Mouse (Mus musculus) left cerebral cortex, adult 11 months (tissue): ENCODE measurements at regions not wholly inside any gene's neighbourhood (a gene's known extent, or its start where the extent isn't known, plus 50 kb on each side); places are given as distances from the start of the nearest gene placed in this dataset.

Experiments
- DNase-seq: peaks from one replicate; pipeline ENCODE4 v3.0.0; 2022; ENCODE audit warnings: low spot score

- no peak for DNase-seq
These were observed 450.3 kb upstream of the Adamts9 start for GRCm38 (mm10) chr6:93393551-93393950.

DNA sequence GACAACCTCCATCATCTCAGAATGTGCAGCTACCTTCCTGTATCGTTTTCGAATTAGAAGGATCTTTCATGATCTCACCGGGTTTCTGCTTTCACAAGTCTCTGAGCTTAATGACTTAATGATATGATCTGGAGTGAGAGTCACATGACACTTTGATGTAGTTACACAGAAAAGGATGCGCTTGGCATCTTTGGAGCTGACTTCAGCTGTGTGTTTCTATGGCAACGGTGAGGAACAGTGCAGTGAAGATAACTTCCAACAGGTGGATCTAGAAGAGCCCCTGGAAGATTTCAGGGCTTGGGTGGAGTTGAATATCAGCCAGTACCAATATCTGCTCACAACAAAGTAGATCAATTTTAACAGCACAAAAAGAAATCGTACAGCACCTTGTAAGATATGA is 449.1 kb upstream of the Adamts9 start:
- DNase-seq = no peak

- no peak for DNase-seq
These were observed 447.9 kb upstream of the Adamts9 start for GRCm38 (mm10) chr6:93391166-93391565.

DNA sequence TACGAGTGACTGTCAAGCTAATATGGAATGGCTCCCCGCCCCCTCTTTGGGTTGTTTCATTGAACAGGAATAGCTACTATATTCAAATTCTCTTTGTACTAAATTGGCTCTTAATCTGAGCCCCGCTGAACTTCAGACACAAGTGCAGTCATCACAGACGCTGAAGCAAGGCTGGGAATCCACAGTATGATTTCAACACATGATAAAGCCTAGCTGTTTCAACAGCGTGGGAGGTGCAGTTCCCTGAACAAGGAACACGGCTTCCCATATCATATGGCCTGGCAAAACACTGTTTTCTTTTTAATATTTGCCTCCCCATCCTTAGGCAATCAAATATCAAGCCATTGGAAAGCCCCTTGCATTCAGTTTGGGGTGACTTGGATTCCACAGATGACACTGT is 428.0 kb upstream of the Adamts9 start:
- DNase-seq = no peak

DNA sequence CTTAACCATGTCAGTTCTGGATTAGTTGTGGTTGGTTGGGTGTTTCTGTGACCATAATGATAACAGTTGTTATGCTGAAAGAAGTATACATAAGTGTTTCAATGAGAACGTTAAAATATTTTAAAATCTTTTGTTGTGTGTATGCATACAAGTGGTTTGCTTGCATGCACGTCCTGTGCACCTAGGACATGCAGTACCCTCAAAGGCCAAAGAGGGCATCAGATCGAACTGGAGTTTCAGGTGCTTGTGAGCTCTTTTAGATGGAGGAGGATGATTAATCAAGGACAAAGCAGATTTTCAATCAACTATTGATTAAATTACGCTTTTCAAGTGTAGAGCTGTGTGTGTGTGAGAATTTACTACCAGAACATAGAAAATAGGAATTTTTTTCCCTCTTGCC is 420.6 kb upstream of the Adamts9 start:
- DNase-seq = no peak

- DNase-seq = no peak
These were observed 410.2 kb upstream of the Adamts9 start for GRCm38 (mm10) chr6:93353353-93354125.

GRCm38 (mm10) chr6:93349936-93350700 is 406.8 kb upstream of the Adamts9 start:
- DNase-seq = no peak

DNA sequence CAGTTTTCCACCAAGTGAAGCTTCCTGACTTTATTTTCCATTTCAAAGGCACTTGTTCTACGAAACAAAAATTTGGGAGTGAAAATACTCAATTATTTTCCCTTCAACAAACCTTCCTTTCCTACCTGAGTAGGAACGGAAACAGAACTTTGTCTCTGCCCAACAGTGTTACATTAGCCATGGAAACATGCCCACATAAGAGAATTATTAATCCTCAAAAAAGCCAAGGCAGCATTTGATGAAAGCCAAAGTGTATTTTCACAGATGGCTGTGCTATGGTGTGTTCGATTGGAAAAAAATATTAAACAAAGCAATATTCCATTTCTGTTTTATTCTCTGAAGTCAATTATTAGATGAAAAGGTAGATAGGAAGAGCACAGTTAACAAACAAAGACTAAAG is 404.8 kb upstream of the Adamts9 start:
- DNase-seq = no peak

GRCm38 (mm10) chr6:93328683-93329082 is 385.4 kb upstream of the Adamts9 start:
- DNase-seq = no peak

- no peak for DNase-seq
These were observed 384.6 kb upstream of the Adamts9 start for GRCm38 (mm10) chr6:93327930-93328329.

- DNase-seq = no peak
These were observed 380.6 kb upstream of the Adamts9 start for GRCm38 (mm10) chr6:93323881-93324280.

GRCm38 (mm10) chr6:93314625-93315024 is 371.3 kb upstream of the Adamts9 start:
- DNase-seq = no peak

DNA sequence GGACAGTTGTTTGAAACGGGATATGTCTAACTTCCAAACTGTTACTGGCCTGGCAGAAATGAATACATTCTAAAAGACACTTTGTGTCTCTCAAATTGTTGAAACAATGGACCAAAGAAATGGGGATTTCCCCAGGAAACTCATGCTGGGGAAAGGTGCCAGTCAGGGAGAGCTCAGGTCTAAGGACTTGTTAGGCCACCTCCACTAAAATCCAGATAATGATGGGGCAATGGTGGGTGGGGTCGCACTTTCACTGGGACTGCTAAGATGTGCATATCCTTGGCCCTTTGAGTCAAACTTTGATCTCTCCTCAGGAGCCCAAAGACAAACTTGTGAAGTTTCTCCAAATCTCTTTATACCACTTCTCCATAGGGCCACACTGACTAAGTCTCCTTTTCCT is 361.9 kb upstream of the Adamts9 start:
- no peak for DNase-seq

- DNase-seq = no peak
These were observed 354.7 kb upstream of the Adamts9 start for GRCm38 (mm10) chr6:93297975-93298374.

DNA sequence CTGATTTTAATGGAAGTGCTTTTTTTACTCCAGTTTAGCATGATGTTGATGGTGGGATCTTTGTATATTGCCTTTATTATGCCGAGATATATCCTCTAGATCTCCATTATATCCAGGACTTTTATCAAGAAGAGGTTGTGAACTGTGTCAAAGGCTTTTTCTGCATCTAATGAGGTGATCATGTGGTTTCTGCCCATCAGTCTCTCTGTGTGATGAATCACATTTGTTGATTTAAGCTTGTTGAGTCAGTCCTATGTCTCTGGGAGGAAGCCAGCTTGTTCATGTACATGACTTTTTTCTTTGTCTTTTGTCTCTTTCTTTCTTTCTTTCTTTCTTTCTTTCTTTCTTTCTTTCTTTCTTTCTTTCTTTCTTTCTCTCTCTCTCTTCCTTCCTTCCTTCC is 348.4 kb upstream of the Adamts9 start:
- DNase-seq = no peak

- DNase-seq = no peak
These were observed 345.1 kb upstream of the Adamts9 start for GRCm38 (mm10) chr6:93288421-93288820.

GRCm38 (mm10) chr6:93285796-93286195 is 342.5 kb upstream of the Adamts9 start:
- no peak for DNase-seq

GRCm38 (mm10) chr6:93281530-93281929 is 338.2 kb upstream of the Adamts9 start:
- no peak for DNase-seq

GRCm38 (mm10) chr6:93273917-93274513 is 330.7 kb upstream of the Adamts9 start:
- DNase-seq = no peak

- DNase-seq = no peak
These were observed 328.9 kb upstream of the Adamts9 start for GRCm38 (mm10) chr6:93272206-93272605.

DNA sequence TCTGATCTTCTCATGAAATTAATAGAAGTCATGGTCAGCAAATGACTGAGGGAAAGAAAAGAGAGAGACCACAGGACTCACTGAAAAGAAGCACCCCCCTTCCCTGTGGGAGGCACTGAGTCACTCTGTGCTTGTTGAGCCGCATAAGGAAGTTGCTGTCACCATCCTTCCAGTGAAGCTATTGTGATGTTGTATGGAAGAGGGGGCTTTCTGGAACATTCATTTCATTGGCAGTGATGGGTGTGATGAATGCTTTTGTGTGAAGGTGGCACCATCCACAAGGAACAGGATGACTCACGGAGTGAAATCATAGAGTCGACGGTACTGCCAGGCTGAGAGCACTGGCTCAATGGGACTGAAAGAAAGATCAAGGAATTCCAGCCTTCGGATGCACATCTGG is 323.5 kb upstream of the Adamts9 start:
- DNase-seq = no peak

GRCm38 (mm10) chr6:93265164-93265563 is 321.9 kb upstream of the Adamts9 start:
- no peak for DNase-seq

DNA sequence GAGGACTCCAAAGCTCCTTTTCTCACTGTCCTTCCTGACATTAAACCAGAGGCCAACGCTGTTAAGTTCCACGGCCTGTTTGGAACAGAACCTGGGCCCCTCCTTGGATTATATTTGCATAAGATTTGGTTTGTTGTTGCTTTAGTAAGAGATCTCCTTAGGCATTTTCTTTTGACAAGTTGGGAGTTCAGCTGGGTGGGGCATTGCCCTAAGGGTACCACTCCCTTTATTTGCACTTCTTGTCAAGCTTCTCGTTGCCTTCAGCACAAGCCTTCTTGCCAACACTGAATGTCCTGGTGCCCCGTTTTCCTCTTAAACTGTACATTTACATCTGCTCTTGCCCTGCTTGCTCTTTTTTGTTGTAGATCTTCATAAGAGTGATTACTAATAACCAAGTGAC is 317.5 kb upstream of the Adamts9 start:
- DNase-seq = no peak
